Mouse (Mus musculus) cortical plate, adult 2 months (tissue): ENCODE measurements around the gene Gm37240.

ENCODE experiments used
- CTCF ChIP-seq: fragments of 200-500 bp; IDR thresholded peaks from 2 replicates; pipeline ENCODE4 v1.5.1; 2011; ENCODE audit warnings: mild to moderate bottlenecking, control low read depth, low read length; ENCODE audit not compliant: insufficient read depth; ENCODE audit errors: extremely low read depth
- POLR2A ChIP-seq: fragments of 200-500 bp; IDR thresholded peaks from 2 replicates; pipeline ENCODE4 v1.6.1; 2011; ENCODE audit warnings: mild to moderate bottlenecking, low read length, control low read depth; ENCODE audit not compliant: insufficient read depth; ENCODE audit errors: extremely low read depth

DNA sequence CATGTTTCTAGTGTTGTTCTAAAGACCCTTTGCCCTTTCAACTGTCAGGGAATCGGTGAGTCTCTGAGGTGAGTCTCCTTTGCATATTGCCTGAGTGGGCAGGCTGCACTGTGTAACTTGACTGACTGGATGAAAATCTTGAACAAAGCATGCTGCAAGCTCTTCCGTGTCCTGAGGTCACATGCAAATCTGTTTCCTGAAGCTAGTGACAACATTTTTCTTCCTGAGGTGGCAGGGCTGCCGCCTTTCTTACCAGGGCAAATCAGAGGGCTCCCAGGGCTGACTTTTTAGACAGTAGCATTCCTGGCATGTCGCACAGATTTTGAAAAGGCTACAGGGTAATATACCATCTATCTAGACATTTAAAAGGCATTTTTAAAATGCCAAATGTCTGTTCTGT is 451.9 kb downstream of the Gm37240 start:
- TF ChIP-seq POLR2A = no peak
- TF ChIP-seq CTCF = no peak
